Mouse (Mus musculus) gastrocnemius, adult 18-20 months (tissue): ENCODE results near the gene Mapk11. TPM values are rescaled to one million over a fixed set of nuclear protein-coding genes. Genes with fewer than 3 reads are reported as not detected.

ENCODE experiments used
- DNase-seq: peaks from one replicate; pipeline ENCODE4 v3.0.0; 2021; ENCODE audit warnings: low spot score
- long read RNA-seq, 2 experiments: library from polyadenylated mRNA; stranded (forward); transcript quantifications; one replicate each; pipeline ENCODE4 v2.0.0; 2021
- total RNA-seq, 2 experiments: library from RNA; stranded (reverse); gene quantifications; 2 replicates each; pipeline ENCODE4 v1.2.3; 2021

The Mapk11 gene
- total RNA-seq = 1 to 10 TPM in 1 of 2 experiments, under 1 TPM in 1; 0.89 to 1.9 TPM
- long read RNA-seq, experiment 1, partial matches to known transcripts = 2 of 4 reads
- long read RNA-seq, experiment 1, other reads (novel, unspliced or antisense) = 0 of 4 reads
- long read RNA-seq, experiment 2, partial matches to known transcripts = 0 of 2 reads
- long read RNA-seq, experiment 2, other reads (novel, unspliced or antisense) = 0 of 2 reads

- no peak for DNase-seq
These were observed at the start of gene Mapk11 for GRCm38 (mm10) chr15:89149271-89150040. Gene Mapk11, minus strand, starts transcription at chr15:89149628.

- no peak for DNase-seq
These were observed 47.6 kb upstream of the Mapk11 start for GRCm38 (mm10) chr15:89197056-89197455.

GRCm38 (mm10) chr15:89196313-89196706 is 46.9 kb upstream of the Mapk11 start, which contains the start of gene Dennd6b:
Gene Dennd6b, minus strand, starts transcription at chr15:89196496.
- peak; percentile 98 for DNase-seq

- DNase-seq = peak; percentile 93
These were observed 46.4 kb upstream of the Mapk11 start for GRCm38 (mm10) chr15:89195690-89196312.

- no peak for DNase-seq
These were observed 45.8 kb upstream of the Mapk11 start for GRCm38 (mm10) chr15:89195261-89195681.

- no peak for DNase-seq
These were observed 35.5 kb upstream of the Mapk11 start for GRCm38 (mm10) chr15:89184937-89185227.

GRCm38 (mm10) chr15:89184141-89184936 is 34.9 kb upstream of the Mapk11 start:
- no peak for DNase-seq

- no peak for DNase-seq
These were observed 33.4 kb upstream of the Mapk11 start for GRCm38 (mm10) chr15:89182842-89183241.

GRCm38 (mm10) chr15:89182328-89182741 is 32.9 kb upstream of the Mapk11 start:
- DNase-seq = no peak

- DNase-seq = no peak
These were observed 32.3 kb upstream of the Mapk11 start for GRCm38 (mm10) chr15:89181561-89182270.

GRCm38 (mm10) chr15:89180571-89181229 is 31.3 kb upstream of the Mapk11 start, which contains the start of gene Plxnb2:
Gene Plxnb2, minus strand, starts transcription at chr15:89180788.
- DNase-seq = peak; percentile 67

GRCm38 (mm10) chr15:89180081-89180541 is 30.7 kb upstream of the Mapk11 start:
- no peak for DNase-seq

GRCm38 (mm10) chr15:89179630-89179964 is 30.2 kb upstream of the Mapk11 start:
- no peak for DNase-seq

- DNase-seq = peak; percentile 65
These were observed 29.7 kb upstream of the Mapk11 start for GRCm38 (mm10) chr15:89178954-89179629.

GRCm38 (mm10) chr15:89178260-89178860 is 28.9 kb upstream of the Mapk11 start:
- DNase-seq = no peak

- DNase-seq = no peak
These were observed 28.3 kb upstream of the Mapk11 start for GRCm38 (mm10) chr15:89177576-89178259.

- DNase-seq = peak; percentile 63
These were observed 27.7 kb upstream of the Mapk11 start for GRCm38 (mm10) chr15:89177121-89177520.

GRCm38 (mm10) chr15:89175411-89176155 is 26.2 kb upstream of the Mapk11 start:
- DNase-seq = no peak
